ENCODE assay signal across 9 mouse cellular contexts in genomic region chr2:112454125-112454861, GRCm38 (mm10). TPM values are rescaled to one million over a fixed set of nuclear protein-coding genes. Genes with fewer than 3 reads are reported as not detected.
A peak's percentile ranks its signal among the peaks of the same experiment; 100 is the strongest.
DNase-seq lines count a peak whose midpoint lies in the region; ATAC-seq and TF ChIP-seq lines count a peak whose summit lies in the region.
"Had no signal": no experiment of that assay in that cellular context is flagged by ENCODE, and none has a peak within 500 bp of the region (broad histone marks: within the 10 kb centered on the region; RNA-seq: fewer than 3 reads in every experiment).

No protein-coding gene starts in this region.

- 27% methylated on average over 17 of the region's 17 CpGs for WGBS in heart, embryonic 10.5 days
- 27% methylated on average over 17 of the region's 17 CpGs for WGBS in heart, embryonic 15.5 days
- WGBS in midbrain, embryonic 10.5 days = 31% methylated on average over 17 of the region's 17 CpGs

- no peak for DNase-seq in heart, embryonic 10.5 days (ENCODE audit: low spot score)
- DNase-seq in heart, postnatal 4 days = no peak
- no peak for DNase-seq in ES-E14 (ENCODE audit: low read depth, low spot score)
- DNase-seq in midbrain, embryonic 10.5 days (ENCODE audit: low spot score) = no peak
- no peak for DNase-seq in retina, embryonic 14.5 days (ENCODE audit: low spot score)
- DNase-seq in left cerebral cortex, postnatal 14 days (ENCODE audit: low spot score in 2 of 2) = no peak
- no peak for DNase-seq in cerebellum, adult 11 months

- H3K36me3 ChIP-seq in heart, embryonic 10.5 days = 0 out of 2 replicates have a peak, but pooled peaks cover 3% of the 10 kb centered on the region
- H3K36me3 ChIP-seq in ES-E14 (ENCODE audit: control insufficient read depth, insufficient read depth, low read length, poor library complexity, severe bottlenecking) = no peaks in the 10 kb centered on the region
- no peaks in the 10 kb centered on the region for H3K36me3 ChIP-seq in heart, embryonic 15.5 days
- H3K36me3 ChIP-seq in midbrain, embryonic 10.5 days = peaks cover 4% of the 10 kb centered on the region

- no peaks in the 10 kb centered on the region for H3K9me3 ChIP-seq in heart, embryonic 10.5 days
- no peaks in the 10 kb centered on the region for H3K9me3 ChIP-seq in ES-E14 (ENCODE audit: control insufficient read depth, insufficient read depth, low read depth, low read length)
- H3K9me3 ChIP-seq in heart, embryonic 15.5 days (replicated peaks) = no peaks in the 10 kb centered on the region
- H3K9me3 ChIP-seq in midbrain, embryonic 10.5 days (replicated peaks) = no peaks in the 10 kb centered on the region

- peaks cover 8% of the 10 kb centered on the region; the same call in 1 of the 2 replicates for H3K4me1 ChIP-seq in heart, embryonic 10.5 days
- H3K4me1 ChIP-seq in ES-E14 (ENCODE audit: control insufficient read depth in 2 of 2, insufficient read depth in 2 of 2, low read length in 2 of 2, poor library complexity in 1 of 2) = no peaks in the 10 kb centered on the region
- H3K4me1 ChIP-seq in heart, embryonic 15.5 days (replicated peaks) = peaks cover 8% of the 10 kb centered on the region
- H3K4me1 ChIP-seq in midbrain, embryonic 10.5 days = peaks cover 16% of the 10 kb centered on the region

- H3K27me3 ChIP-seq in heart, embryonic 10.5 days (ENCODE audit: insufficient read depth, poor library complexity, severe bottlenecking) = no peaks in the 10 kb centered on the region
- H3K27me3 ChIP-seq in heart, embryonic 15.5 days = no peaks in the 10 kb centered on the region
- H3K27me3 ChIP-seq in midbrain, embryonic 10.5 days (ENCODE audit: low read depth, poor library complexity, severe bottlenecking) = no peaks in the 10 kb centered on the region

- peak overlapping the region; percentile 90 for H3K9ac ChIP-seq in ES-E14 (ENCODE audit: insufficient read depth, low read depth, low read length, poor library complexity, severe bottlenecking)
- H3K9ac ChIP-seq in heart, embryonic 15.5 days = peak overlapping the region; percentile 84

- H3K4me2 ChIP-seq in heart, embryonic 15.5 days = peak overlapping the region; percentile 76

- peak overlapping the region; percentile 90 for H3K27ac ChIP-seq in heart, embryonic 10.5 days
- H3K27ac ChIP-seq in ES-E14 (ENCODE audit: insufficient read depth, low read depth, low read length, poor library complexity, severe bottlenecking) = 0 out of 2 replicates have a peak overlapping the region, but pooled peaks have one; percentile 45
- H3K27ac ChIP-seq in heart, embryonic 15.5 days = peak overlapping the region; percentile 91
- peak overlapping the region; percentile 90 for H3K27ac ChIP-seq in midbrain, embryonic 10.5 days (replicated peaks)

- intact Hi-C loops in left cerebral cortex, postnatal 14 days (cut with DNase I) = loop anchor here (10.0 kb wide), 1 partner anchor 189 kb away; the partner anchor contains the start of genes Gm21985, Nop10 and Slc12a6

- ATAC-seq in heart, embryonic 15.5 days (replicated peaks; ENCODE audit: insufficient number of reproducible peaks, insufficient read depth, low FRiP score, low read depth) = peak; percentile 41; the same call in 1 of the 2 replicates

- in situ Hi-C loops in ES-E14 (cut with MboI; ENCODE audit: low sequenced_read_pairs in 2 of 2, unreplicated experiment in 2 of 2) = no loop called here

- H3K4me3 ChIP-seq in heart, embryonic 10.5 days = peak overlapping the region; percentile 86
- peak overlapping the region; percentile 91 to 98 for H3K4me3 ChIP-seq in ES-E14 (ENCODE audit: insufficient read depth in 1 of 2, low read depth in 1 of 2, low read length in 2 of 2, poor library complexity in 1 of 2, severe bottlenecking in 1 of 2)
- H3K4me3 ChIP-seq in heart, embryonic 15.5 days = peak overlapping the region; percentile 72
- peak overlapping the region; percentile 76 for H3K4me3 ChIP-seq in midbrain, embryonic 10.5 days

TF ChIP-seq in ES-E14, 5 proteins besides CTCF, POLR2A, EP300 and RAD21:
- no peak for TF ChIP-seq HCFC1 (IDR thresholded peaks at IDR 0.05; ENCODE audit: borderline replicate concordance, insufficient read depth, low read length)
- TF ChIP-seq ZC3H11A (IDR thresholded peaks at IDR 0.05; ENCODE audit: borderline replicate concordance, low read depth, low read length) = no peak
- no peak for TF ChIP-seq CHD2 (IDR thresholded peaks at IDR 0.05; ENCODE audit: low read depth, low read length)
- no peak for TF ChIP-seq MAFK (IDR thresholded peaks at IDR 0.05; ENCODE audit: insufficient read depth, low read depth, low read length)
- no peak for TF ChIP-seq ZNF384 (IDR thresholded peaks at IDR 0.05; ENCODE audit: low read depth, low read length)
TF ChIP-seq in ES-E14: peak in this region for 0.

RNA-seq across cellular contexts. Expression of gene Emc7, which starts 0.5 kb away (rescaled TPM):
- 16.1 and 18.5 TPM in 2 replicates for polyA plus RNA-seq in heart, embryonic 10.5 days (2016; fragmentation: Nextera tagmentation; extraction: Ambion mirVana)
- 10 to 100 TPM; 15.5 to 16.4 TPM for total RNA-seq in heart, postnatal 4 days (2021)
- total RNA-seq in ES-E14 (2012; rRNA removed) = 14.6 and 16.5 TPM in 2 replicates
- 16.4 and 17.5 TPM in 2 replicates for polyA plus RNA-seq in heart, embryonic 15.5 days (2015; fragmentation: Nextera tagmentation; extraction: Ambion mirVana)
- polyA plus RNA-seq in midbrain, embryonic 10.5 days (2016; fragmentation: Nextera tagmentation; extraction: Ambion mirVana) = 12.0 and 12.3 TPM in 2 replicates
- 10 to 100 TPM; 44.6 to 46.1 TPM for total RNA-seq in left cerebral cortex, postnatal 14 days (2021)

RNA-seq across cellular contexts. Expression of gene Chrm5, which starts 26.3 kb away (rescaled TPM):
- not detected in 2 replicates for polyA plus RNA-seq in heart, embryonic 10.5 days (2016; fragmentation: Nextera tagmentation; extraction: Ambion mirVana)
- total RNA-seq in heart, postnatal 4 days (2021) = not detected
- total RNA-seq in ES-E14 (2012; rRNA removed) = not detected in 2 replicates
- not detected in 2 replicates for polyA plus RNA-seq in heart, embryonic 15.5 days (2015; fragmentation: Nextera tagmentation; extraction: Ambion mirVana)
- not detected in 2 replicates for polyA plus RNA-seq in midbrain, embryonic 10.5 days (2016; fragmentation: Nextera tagmentation; extraction: Ambion mirVana)
- total RNA-seq in left cerebral cortex, postnatal 14 days (2021) = 1 to 10 TPM; 1.1 to 3.6 TPM
- total RNA-seq: hematopoietic stem cell, adult 5-6 weeks had no signal

RNA-seq across cellular contexts. Expression of gene Aven, which starts 38.5 kb away (rescaled TPM):
- polyA plus RNA-seq in heart, embryonic 10.5 days (2016; fragmentation: Nextera tagmentation; extraction: Ambion mirVana) = 6.5 and 12.5 TPM in 2 replicates
- 10 to 100 TPM; 15.1 to 17.2 TPM for total RNA-seq in heart, postnatal 4 days (2021)
- 14.6 and 22.3 TPM in 2 replicates for total RNA-seq in ES-E14 (2012; rRNA removed)
- 5.1 and 5.3 TPM in 2 replicates for polyA plus RNA-seq in heart, embryonic 15.5 days (2015; fragmentation: Nextera tagmentation; extraction: Ambion mirVana)
- 4.7 and 6.7 TPM in 2 replicates for polyA plus RNA-seq in midbrain, embryonic 10.5 days (2016; fragmentation: Nextera tagmentation; extraction: Ambion mirVana)
- total RNA-seq in left cerebral cortex, postnatal 14 days (2021) = 10 to 100 TPM in 1 of 2 experiments, 1 to 10 TPM in 1; 9.4 to 10.8 TPM
